In genomic region chr16:58671212-58671985, GRCm38 (mm10) we compare ENCODE assay signal across 10 mouse cellular contexts. TPM values are rescaled to one million over a fixed set of nuclear protein-coding genes. Genes with fewer than 3 reads are reported as not detected.
A peak's percentile ranks its signal among the peaks of the same experiment; 100 is the strongest.
DNase-seq lines count a peak whose midpoint lies in the region; ATAC-seq and TF ChIP-seq lines count a peak whose summit lies in the region.
"Had no signal": no experiment of that assay in that cellular context is flagged by ENCODE, and none has a peak within 500 bp of the region (broad histone marks: within the 10 kb centered on the region; RNA-seq: fewer than 3 reads in every experiment).

No protein-coding gene starts in this region.

- TF ChIP-seq CTCF in CH12.LX (conservative IDR thresholded peaks at IDR 0.05 in 1 of 2, IDR thresholded peaks at IDR 0.05 in 1 of 2; ENCODE audit: low read depth in 2 of 2, low read length in 2 of 2) = no peak

- H3K4me2 ChIP-seq in heart, embryonic 11.5 days = peak overlapping the region; percentile 70
- peak overlapping the region; percentile 94 for H3K4me2 ChIP-seq in CH12.LX (ENCODE audit: insufficient read depth, low read depth, poor library complexity, severe bottlenecking)
- H3K4me2 ChIP-seq in forebrain, embryonic 16.5 days (ENCODE audit: low read length) = peak overlapping the region; percentile 88
- H3K4me2 ChIP-seq in liver, embryonic 16.5 days (ENCODE audit: low read depth, low read length) = peak overlapping the region; percentile 50; the same call in 1 of the 2 replicates

- H3K9ac ChIP-seq in heart, embryonic 11.5 days (ENCODE audit: low read depth, low read length) = peak overlapping the region; percentile 93
- H3K9ac ChIP-seq in CH12.LX (ENCODE audit: insufficient read depth, low read depth) = peak overlapping the region; percentile 77
- no peak overlapping the region; the same call in 1 of the 2 replicates for H3K9ac ChIP-seq in forebrain, embryonic 16.5 days (replicated peaks; ENCODE audit: low read depth, low read length)
- H3K9ac ChIP-seq in liver, embryonic 16.5 days (ENCODE audit: low read depth, low read length) = peak overlapping the region; percentile 100

- intact Hi-C loops in heart, postnatal 25 days (cut with DNase I) = loop anchor here (1.0 kb wide), 1 partner anchor 55 kb away; no protein-coding TSS in a partner anchor

- no peak overlapping the region for H3K27ac ChIP-seq in heart, embryonic 11.5 days (ENCODE audit: low read depth, low read length)
- no peak overlapping the region for H3K27ac ChIP-seq in CH12.LX (ENCODE audit: insufficient read depth, low read depth)
- no peak overlapping the region for H3K27ac ChIP-seq in forebrain, embryonic 16.5 days (ENCODE audit: low read length)
- peak overlapping the region; percentile 99 for H3K27ac ChIP-seq in liver, embryonic 16.5 days (ENCODE audit: low read length)

- peaks cover 8% of the 10 kb centered on the region for H3K36me3 ChIP-seq in heart, embryonic 11.5 days (ENCODE audit: control insufficient read depth, insufficient read depth, low read length)
- peaks cover 30 to 39% of the 10 kb centered on the region in 2 experiments for H3K36me3 ChIP-seq in CH12.LX (replicated peaks in 1 of 2; ENCODE audit: control insufficient read depth in 1 of 2, insufficient read depth in 1 of 2, low read length in 1 of 2)
- H3K36me3 ChIP-seq in forebrain, embryonic 16.5 days (ENCODE audit: control insufficient read depth, insufficient read depth) = 0 out of 2 replicates have a peak, but pooled peaks cover 5% of the 10 kb centered on the region
- peaks cover 38% of the 10 kb centered on the region for H3K36me3 ChIP-seq in liver, embryonic 16.5 days (ENCODE audit: control insufficient read depth, insufficient read depth)

- dilution Hi-C loops in CH12.LX (cut with MboI; ENCODE audit: extremely low pct_ligation_motif_present, extremely low pct_unique_long_range_greater_than_20kb, low sequenced_read_pairs) = no loop called here

- ATAC-seq in heart, embryonic 11.5 days (replicated peaks; ENCODE audit: insufficient number of reproducible peaks, low FRiP score, low TSS enrichment) = no peak
- ATAC-seq in forebrain, embryonic 16.5 days = no peak
- ATAC-seq in liver, embryonic 16.5 days (ENCODE audit: low read depth) = no peak

- peak overlapping the region; percentile 97 for H3K4me3 ChIP-seq in heart, embryonic 11.5 days (ENCODE audit: low read depth, low read length)
- H3K4me3 ChIP-seq in CH12.LX (replicated peaks in 1 of 3; ENCODE audit: low read depth in 2 of 3, low read length in 2 of 3, poor library complexity in 1 of 3) = peak overlapping the region; percentile 83 to 89 (median 84)
- H3K4me3 ChIP-seq in forebrain, embryonic 16.5 days (replicated peaks; ENCODE audit: low read length) = peak overlapping the region; percentile 87
- peak overlapping the region; percentile 97 for H3K4me3 ChIP-seq in liver, embryonic 16.5 days (ENCODE audit: low read depth, low read length)

- no peak for TF ChIP-seq RAD21 in CH12.LX (IDR thresholded peaks at IDR 0.05; ENCODE audit: low read depth, low read length)

- no peaks in the 10 kb centered on the region for H3K9me3 ChIP-seq in heart, embryonic 11.5 days (replicated peaks; ENCODE audit: control insufficient read depth, low read length)
- H3K9me3 ChIP-seq in CH12.LX (replicated peaks; ENCODE audit: low read length) = no peaks in the 10 kb centered on the region
- H3K9me3 ChIP-seq in forebrain, embryonic 16.5 days (ENCODE audit: control insufficient read depth, low read length) = no peaks in the 10 kb centered on the region
- no peaks in the 10 kb centered on the region for H3K9me3 ChIP-seq in liver, embryonic 16.5 days (replicated peaks; ENCODE audit: control insufficient read depth, low read length)

- DNase-seq in heart, postnatal 25 days (ENCODE audit: low spot score) = no peak
- no peak for DNase-seq in CH12.LX (ENCODE audit: extremely low read depth)
- DNase-seq in embryo, embryonic 10.5 days (ENCODE audit: low spot score) = no peak
- no peak for DNase-seq in gastrocnemius, postnatal 10 days
- no peak for DNase-seq in cerebellum, postnatal 14 days
- DNase-seq: cerebellum, adult 18-20 months had no signal

- 61% methylated on average over 8 of the region's 8 CpGs for WGBS in heart, embryonic 11.5 days (ENCODE audit: insufficient replicate concordance)
- WGBS in forebrain, embryonic 16.5 days = 75% methylated on average over 8 of the region's 8 CpGs
- 27% methylated on average over 8 of the region's 8 CpGs for WGBS in liver, embryonic 16.5 days (ENCODE audit: insufficient replicate concordance)

- no peaks in the 10 kb centered on the region for H3K27me3 ChIP-seq in heart, embryonic 11.5 days (ENCODE audit: control insufficient read depth, insufficient read depth, low read length)
- no peaks in the 10 kb centered on the region for H3K27me3 ChIP-seq in CH12.LX (replicated peaks)
- H3K27me3 ChIP-seq in forebrain, embryonic 16.5 days (replicated peaks; ENCODE audit: control insufficient read depth, insufficient read depth, low read length) = no peaks in the 10 kb centered on the region
- no peaks in the 10 kb centered on the region for H3K27me3 ChIP-seq in liver, embryonic 16.5 days (ENCODE audit: control insufficient read depth, insufficient read depth, low read depth, low read length)

- no peak for TF ChIP-seq POLR2A in CH12.LX (IDR thresholded peaks at IDR 0.05; ENCODE audit: low read depth, low read length)

- in situ Hi-C loops in CH12.LX (cut with MboI; ENCODE audit: low pct_ligation_motif_present, low pct_unique_long_range_greater_than_20kb, low sequenced_read_pairs) = loop anchor here (25.0 kb wide), 2 partner anchors 741 to 1009 kb away; partner anchors contain the start of gene Gabrr3

- peaks cover 24% of the 10 kb centered on the region for H3K79me2 ChIP-seq in CH12.LX (replicated peaks; ENCODE audit: control insufficient read depth, extremely low read depth, insufficient read depth, poor library complexity, severe bottlenecking)

- peaks cover 7% of the 10 kb centered on the region; the same call in 1 of the 2 replicates for H3K4me1 ChIP-seq in heart, embryonic 11.5 days (ENCODE audit: control insufficient read depth, insufficient read depth, low read length)
- peaks cover 5 to 23% of the 10 kb centered on the region in 2 experiments for H3K4me1 ChIP-seq in CH12.LX (ENCODE audit: control insufficient read depth in 1 of 2, insufficient read depth in 2 of 2)
- peaks cover 11% of the 10 kb centered on the region for H3K4me1 ChIP-seq in forebrain, embryonic 16.5 days (replicated peaks; ENCODE audit: control insufficient read depth, insufficient read depth, low read length)
- peaks cover 52% of the 10 kb centered on the region for H3K4me1 ChIP-seq in liver, embryonic 16.5 days (ENCODE audit: control insufficient read depth, low read depth, low read length)

- TF ChIP-seq EP300 in CH12.LX (IDR thresholded peaks at IDR 0.05; ENCODE audit: low read length) = no peak

TF ChIP-seq in CH12.LX, 34 proteins besides CTCF, POLR2A, EP300 and RAD21 (continues in another document):
- TF ChIP-seq ZC3H11A (IDR thresholded peaks at IDR 0.05; ENCODE audit: low read depth, low read length) (no peak), PAX5 (IDR thresholded peaks at IDR 0.05; ENCODE audit: low read length) (no peak)

RNA-seq across cellular contexts. Expression of gene Cpox, which starts 1.3 kb away (rescaled TPM):
- 45.7 and 67.7 TPM in 2 replicates for polyA plus RNA-seq in heart, embryonic 11.5 days (2014; fragmentation: Nextera tagmentation; extraction: Ambion mirVana)
- total RNA-seq in heart, postnatal 25 days (2021) = 10 to 100 TPM; 35.3 to 40.8 TPM
- total RNA-seq in CH12.LX (2012; rRNA removed) = 77.2 and 91.4 TPM in 2 replicates
- total RNA-seq in CH12.LX (2014; rRNA removed) = 70.3 and 74.5 TPM in 2 replicates
- polyA plus RNA-seq in CH12.LX (2012; ENCODE audit: insufficient read length, low read depth) = 72.3 and 75.6 TPM in 2 replicates
- polyA plus RNA-seq in forebrain, embryonic 16.5 days (2015; fragmentation: Nextera tagmentation; extraction: Ambion mirVana) = 8.5 and 11.1 TPM in 2 replicates
- 356 and 399 TPM in 2 replicates for polyA plus RNA-seq in liver, embryonic 16.5 days (2015; fragmentation: Nextera tagmentation; extraction: Ambion mirVana)
- 10 to 100 TPM; 12.0 to 12.4 TPM for total RNA-seq in gastrocnemius, postnatal 10 days (2021)

RNA-seq across cellular contexts. Expression of gene E330017A01Rik, which starts 32.9 kb away (rescaled TPM):
- not detected in 2 replicates for polyA plus RNA-seq in heart, embryonic 11.5 days (2014; fragmentation: Nextera tagmentation; extraction: Ambion mirVana)
- total RNA-seq in heart, postnatal 25 days (2021) = not detected
- 0.17 and 0.21 TPM in 2 replicates for total RNA-seq in CH12.LX (2012; rRNA removed)
- not detected in 2 replicates for total RNA-seq in CH12.LX (2014; rRNA removed)
- not detected in 2 replicates for polyA plus RNA-seq in CH12.LX (2012; ENCODE audit: insufficient read length, low read depth)
- polyA plus RNA-seq in forebrain, embryonic 16.5 days (2015; fragmentation: Nextera tagmentation; extraction: Ambion mirVana) = not detected in 2 replicates
- not detected in 2 replicates for polyA plus RNA-seq in liver, embryonic 16.5 days (2015; fragmentation: Nextera tagmentation; extraction: Ambion mirVana)
- not detected for total RNA-seq in gastrocnemius, postnatal 10 days (2021)
- total RNA-seq: left cerebral cortex, postnatal 10 days had no signal

RNA-seq across cellular contexts. Expression of gene Gpr15, which starts 47.5 kb away (rescaled TPM):
- not detected in 2 replicates for polyA plus RNA-seq in heart, embryonic 11.5 days (2014; fragmentation: Nextera tagmentation; extraction: Ambion mirVana)
- total RNA-seq in heart, postnatal 25 days (2021) = not detected
- total RNA-seq in CH12.LX (2012; rRNA removed) (13.8 and 14.5 TPM in 2 replicates), CH12.LX (2014; rRNA removed) (8.3 and 8.7 TPM in 2 replicates)
- polyA plus RNA-seq in CH12.LX (2012; ENCODE audit: insufficient read length, low read depth) = 3.9 and 4.7 TPM in 2 replicates
- not detected in 2 replicates for polyA plus RNA-seq in forebrain, embryonic 16.5 days (2015; fragmentation: Nextera tagmentation; extraction: Ambion mirVana)
- polyA plus RNA-seq in liver, embryonic 16.5 days (2015; fragmentation: Nextera tagmentation; extraction: Ambion mirVana) = not detected in 2 replicates
- total RNA-seq in gastrocnemius, postnatal 10 days (2021) = not detected
- total RNA-seq: left cerebral cortex, postnatal 10 days had no signal

RNA-seq across cellular contexts. Expression of gene Gm813, which starts 54.6 kb away (rescaled TPM):
- polyA plus RNA-seq in heart, embryonic 11.5 days (2014; fragmentation: Nextera tagmentation; extraction: Ambion mirVana) = not detected in 2 replicates
- total RNA-seq in heart, postnatal 25 days (2021) = not detected
- total RNA-seq in CH12.LX (2012; rRNA removed) = not detected in 2 replicates
- total RNA-seq in CH12.LX (2014; rRNA removed) = not detected in 2 replicates
- polyA plus RNA-seq in CH12.LX (2012; ENCODE audit: insufficient read length, low read depth) = not detected in 2 replicates
- not detected in 2 replicates for polyA plus RNA-seq in forebrain, embryonic 16.5 days (2015; fragmentation: Nextera tagmentation; extraction: Ambion mirVana)
- polyA plus RNA-seq in liver, embryonic 16.5 days (2015; fragmentation: Nextera tagmentation; extraction: Ambion mirVana) = not detected in 2 replicates
- not detected for total RNA-seq in gastrocnemius, postnatal 10 days (2021)
- total RNA-seq: left cerebral cortex, postnatal 10 days had no signal

RNA-seq across cellular contexts. Expression of gene Cldnd1, which starts 56.3 kb away (rescaled TPM):
- 113 and 122 TPM in 2 replicates for polyA plus RNA-seq in heart, embryonic 11.5 days (2014; fragmentation: Nextera tagmentation; extraction: Ambion mirVana)
- total RNA-seq in heart, postnatal 25 days (2021) = 10 to 100 TPM; 55.7 to 59.6 TPM
- total RNA-seq in CH12.LX (2012; rRNA removed) (59.9 and 63.8 TPM in 2 replicates), CH12.LX (2014; rRNA removed) (78.0 and 78.7 TPM in 2 replicates)
- polyA plus RNA-seq in CH12.LX (2012; ENCODE audit: insufficient read length, low read depth) = 65.6 and 80.6 TPM in 2 replicates
- polyA plus RNA-seq in forebrain, embryonic 16.5 days (2015; fragmentation: Nextera tagmentation; extraction: Ambion mirVana) = 118 and 119 TPM in 2 replicates
- polyA plus RNA-seq in liver, embryonic 16.5 days (2015; fragmentation: Nextera tagmentation; extraction: Ambion mirVana) = 23.8 and 24.2 TPM in 2 replicates
- 10 to 100 TPM; 54.6 to 68.2 TPM for total RNA-seq in gastrocnemius, postnatal 10 days (2021)
